Mouse (Mus musculus): ENCODE measurements around the gene Prkd2. TPM values are rescaled to one million over a fixed set of nuclear protein-coding genes. Genes with fewer than 3 reads are reported as not detected.
A peak's percentile ranks its signal among the peaks of the same experiment; 100 is the strongest.

Prkd2 gene
- polyA plus RNA-seq, 1 experiment from 2014 or later: 7.7 TPM

GRCm38 (mm10) chr7:16904120-16904675 lies 61.5 kb downstream of the Prkd2 start:
- no peaks in the 10 kb centered on the region; the same call in 1 of the 2 replicates for H3K27me3 ChIP-seq
- H3K4me2 ChIP-seq: no peak overlapping the region
- H3K9me3 ChIP-seq (replicated peaks): no peaks in the 10 kb centered on the region
- 62% methylated on average over 9 of the region's 10 CpGs for WGBS
- no peak overlapping the region for H3K4me3 ChIP-seq
- H3K9ac ChIP-seq: no peak overlapping the region
- H3K4me1 ChIP-seq: peaks cover 8% of the 10 kb centered on the region
- no peak for ATAC-seq
- no peak overlapping the region for H3K27ac ChIP-seq
- H3K36me3 ChIP-seq (ENCODE audit: poor library complexity, severe bottlenecking): no peaks in the 10 kb centered on the region

GRCm38 (mm10) chr7:16905491-16906021 lies 62.9 kb downstream of the Prkd2 start:
- H3K4me3 ChIP-seq: no peak overlapping the region
- H3K27me3 ChIP-seq: no peaks in the 10 kb centered on the region; the same call in 1 of the 2 replicates
- H3K36me3 ChIP-seq (ENCODE audit: poor library complexity, severe bottlenecking): no peaks in the 10 kb centered on the region
- 67% methylated on average over 9 of the region's 9 CpGs for WGBS
- no peak overlapping the region for H3K4me2 ChIP-seq
- H3K9me3 ChIP-seq (replicated peaks): no peaks in the 10 kb centered on the region
- no peak overlapping the region for H3K9ac ChIP-seq
- peaks cover 5% of the 10 kb centered on the region for H3K4me1 ChIP-seq
- ATAC-seq: no peak
- H3K27ac ChIP-seq: no peak overlapping the region

DNA sequence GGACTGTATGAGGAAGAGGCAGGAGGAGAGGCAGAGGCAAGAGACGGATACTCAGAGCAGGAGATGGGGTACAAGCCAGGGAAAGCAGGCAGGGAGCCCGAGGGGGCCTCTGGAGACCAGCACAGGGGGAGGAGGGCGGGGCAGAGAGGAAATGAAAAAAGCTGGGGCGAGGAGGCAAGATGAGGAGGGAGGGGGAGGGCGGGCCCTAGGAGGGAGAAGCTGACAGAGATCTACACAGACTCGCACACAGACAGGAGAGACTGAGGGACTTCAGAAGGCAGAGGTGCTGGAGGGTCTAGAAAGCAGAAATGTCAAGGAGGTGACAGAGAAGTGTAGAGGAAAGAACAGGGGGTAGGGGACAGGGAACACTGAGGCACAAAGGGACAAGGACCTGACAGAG lies 63.6 kb downstream of the Prkd2 start, which contains the start of gene Ptgir:
TSS of gene Ptgir (plus strand) at position 210 of the 400 bp plus-strand sequence.
- Histone ChIP-seq H3K4me1 (peaks cover 3% of the 10 kb centered on the region; the same call in 1 of the 2 replicates), H3K27me3 (no peaks in the 10 kb centered on the region; the same call in 1 of the 2 replicates), H3K4me3 (no peak within 1 kb of the TSS), H3K9me3 (replicated peaks) (no peaks in the 10 kb centered on the region), H3K36me3 (ENCODE audit: poor library complexity, severe bottlenecking) (no peaks in the 10 kb centered on the region), H3K9ac (no peak within 1 kb of the TSS), H3K4me2 (no peak within 1 kb of the TSS), H3K27ac (no peak within 1 kb of the TSS)
- ATAC-seq: no peak
- WGBS: 18% methylated on average over 5 of the region's 6 CpGs

DNA sequence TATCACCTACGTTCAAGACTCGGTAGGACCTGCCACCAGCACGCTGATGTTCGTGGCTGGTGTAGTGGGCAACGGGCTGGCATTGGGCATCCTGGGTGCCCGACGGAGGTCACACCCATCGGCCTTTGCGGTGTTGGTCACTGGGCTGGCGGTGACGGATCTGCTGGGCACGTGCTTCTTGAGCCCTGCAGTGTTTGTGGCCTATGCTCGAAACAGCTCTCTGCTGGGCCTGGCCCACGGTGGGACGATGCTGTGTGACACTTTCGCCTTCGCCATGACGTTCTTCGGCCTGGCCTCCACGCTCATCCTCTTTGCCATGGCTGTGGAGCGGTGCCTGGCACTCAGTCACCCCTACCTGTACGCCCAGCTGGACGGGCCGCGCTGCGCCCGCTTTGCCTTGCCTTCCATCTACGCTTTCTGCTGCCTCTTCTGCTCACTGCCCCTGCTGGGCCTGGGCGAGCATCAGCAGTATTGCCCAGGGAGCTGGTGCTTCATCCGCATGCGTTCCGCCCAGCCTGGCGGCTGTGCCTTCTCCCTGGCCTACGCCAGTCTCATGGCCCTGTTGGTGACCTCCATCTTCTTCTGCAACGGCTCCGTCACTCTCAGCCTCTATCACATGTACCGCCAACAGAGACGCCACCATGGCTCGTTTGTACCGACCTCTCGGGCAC lies 64.3 kb downstream of the Prkd2 start:
- Histone ChIP-seq H3K36me3 (ENCODE audit: poor library complexity, severe bottlenecking) (no peaks in the 10 kb centered on the region), H3K4me2 (no peak overlapping the region), H3K9me3 (replicated peaks) (no peaks in the 10 kb centered on the region), H3K4me1 (peaks cover 3% of the 10 kb centered on the region; the same call in 1 of the 2 replicates), H3K4me3 (no peak overlapping the region), H3K27me3 (no peaks in the 10 kb centered on the region; the same call in 1 of the 2 replicates), H3K9ac (no peak overlapping the region), H3K27ac (no peak overlapping the region)
- no peak for ATAC-seq
- WGBS: 94% methylated on average over 41 of the region's 41 CpGs

GRCm38 (mm10) chr7:16907842-16908241 lies 65.1 kb downstream of the Prkd2 start:
- Histone ChIP-seq H3K4me2 (no peak overlapping the region), H3K36me3 (ENCODE audit: poor library complexity, severe bottlenecking) (no peaks in the 10 kb centered on the region), H3K9ac (no peak overlapping the region), H3K27ac (no peak overlapping the region), H3K27me3 (no peaks in the 10 kb centered on the region), H3K4me1 (peaks cover 3% of the 10 kb centered on the region; the same call in 1 of the 2 replicates), H3K4me3 (no peak overlapping the region), H3K9me3 (replicated peaks) (no peaks in the 10 kb centered on the region)
- WGBS: 74% methylated on average over 7 of the region's 7 CpGs
- no peak for ATAC-seq

DNA sequence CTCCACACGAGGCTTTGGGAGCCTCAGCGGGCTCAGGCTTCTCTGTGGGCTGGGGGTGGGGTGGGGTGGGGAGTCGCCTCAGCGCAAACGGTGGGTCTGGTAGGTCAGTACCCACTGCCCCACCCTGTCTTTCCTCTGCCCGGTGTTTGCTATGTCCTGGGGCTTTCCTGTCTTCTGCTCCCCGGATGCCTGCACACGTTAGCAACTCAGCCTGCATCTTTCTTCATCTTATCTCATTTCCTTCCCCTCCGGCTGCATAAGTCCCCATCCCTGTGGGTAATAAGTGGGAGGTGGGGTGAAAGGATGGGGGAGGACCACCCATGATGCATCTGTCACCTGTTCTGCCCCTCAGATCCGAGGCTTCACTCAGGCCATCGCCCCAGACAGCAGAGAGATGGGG lies 65.7 kb downstream of the Prkd2 start:
- Histone ChIP-seq H3K4me3 (no peak overlapping the region), H3K4me1 (peaks cover 3% of the 10 kb centered on the region; the same call in 1 of the 2 replicates), H3K9ac (no peak overlapping the region), H3K36me3 (ENCODE audit: poor library complexity, severe bottlenecking) (no peaks in the 10 kb centered on the region), H3K4me2 (no peak overlapping the region), H3K27me3 (no peaks in the 10 kb centered on the region), H3K27ac (no peak overlapping the region), H3K9me3 (replicated peaks) (no peaks in the 10 kb centered on the region)
- no peak for ATAC-seq
- WGBS: 53% methylated on average over 11 of the region's 11 CpGs

DNA sequence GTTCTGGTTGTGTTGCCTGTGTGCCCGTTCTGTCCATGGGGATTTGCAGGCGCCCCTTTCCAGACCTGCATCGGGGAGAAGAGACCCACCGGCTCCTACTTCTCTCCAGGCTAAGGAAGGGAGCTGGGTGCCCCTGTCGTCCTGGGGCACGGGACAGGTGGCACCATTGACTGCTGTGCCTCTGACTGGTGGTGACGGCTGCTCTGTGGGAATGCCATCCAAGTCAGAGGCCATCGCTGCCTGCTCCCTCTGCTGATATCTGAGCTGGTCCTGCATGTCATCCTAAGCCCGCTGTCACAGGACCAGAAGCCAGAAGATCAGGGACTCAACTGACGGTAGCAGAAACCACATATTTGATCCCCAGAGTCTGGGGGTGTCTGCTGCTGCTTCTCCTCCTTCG lies 66.2 kb downstream of the Prkd2 start:
- WGBS: 73% methylated on average over 11 of the region's 11 CpGs
- H3K4me1 ChIP-seq: peaks cover 3% of the 10 kb centered on the region; the same call in 1 of the 2 replicates
- H3K9me3 ChIP-seq (replicated peaks): no peaks in the 10 kb centered on the region
- H3K36me3 ChIP-seq (ENCODE audit: poor library complexity, severe bottlenecking): 0 out of 2 replicates have a peak, but pooled peaks cover under 1% of the 10 kb centered on the region
- no peak overlapping the region for H3K27ac ChIP-seq
- no peaks in the 10 kb centered on the region for H3K27me3 ChIP-seq
- no peak for ATAC-seq
- no peak overlapping the region for H3K4me3 ChIP-seq
- H3K9ac ChIP-seq: peak overlapping the region; percentile 10
- H3K4me2 ChIP-seq: no peak overlapping the region

DNA sequence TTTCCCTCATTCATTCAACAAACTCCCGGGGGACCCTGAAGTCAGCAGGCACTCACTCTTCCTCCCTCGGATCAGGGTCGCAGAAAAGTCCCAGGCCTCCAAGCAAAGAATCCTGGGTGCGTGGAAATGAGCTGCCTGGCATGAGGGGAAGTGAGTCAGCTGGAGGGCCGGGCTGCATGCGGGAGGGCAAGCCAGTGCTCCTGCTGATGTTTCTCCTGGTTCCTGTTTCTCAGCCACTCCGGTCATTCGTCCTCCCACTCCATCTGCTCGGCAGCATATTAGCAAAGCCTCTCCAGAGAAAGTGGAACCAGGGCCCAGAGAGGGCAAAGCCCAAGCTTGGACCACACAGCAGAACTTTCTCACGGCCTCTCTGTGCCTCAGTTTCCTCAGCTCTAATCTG lies 67.2 kb downstream of the Prkd2 start:
- H3K4me3 ChIP-seq: no peak overlapping the region
- peaks cover 11% of the 10 kb centered on the region for H3K36me3 ChIP-seq (ENCODE audit: poor library complexity, severe bottlenecking)
- 66% methylated on average over 10 of the region's 10 CpGs for WGBS
- no peak overlapping the region for H3K27ac ChIP-seq
- no peak overlapping the region for H3K9ac ChIP-seq
- H3K4me1 ChIP-seq: peaks cover 3% of the 10 kb centered on the region; the same call in 1 of the 2 replicates
- no peak for ATAC-seq
- no peak overlapping the region for H3K4me2 ChIP-seq
- no peaks in the 10 kb centered on the region for H3K9me3 ChIP-seq (replicated peaks)
- no peaks in the 10 kb centered on the region for H3K27me3 ChIP-seq

- Histone ChIP-seq H3K4me2 (no peak overlapping the region), H3K36me3 (ENCODE audit: poor library complexity, severe bottlenecking) (peaks cover 31% of the 10 kb centered on the region), H3K9me3 (replicated peaks) (no peaks in the 10 kb centered on the region), H3K27ac (no peak overlapping the region), H3K4me3 (no peak overlapping the region), H3K4me1 (no peaks in the 10 kb centered on the region), H3K9ac (no peak overlapping the region), H3K27me3 (no peaks in the 10 kb centered on the region)
- ATAC-seq: no peak
- WGBS: 95% methylated on average over 3 of the region's 3 CpGs
These were observed 69.2 kb downstream of the Prkd2 start for GRCm38 (mm10) chr7:16911904-16912303.

DNA sequence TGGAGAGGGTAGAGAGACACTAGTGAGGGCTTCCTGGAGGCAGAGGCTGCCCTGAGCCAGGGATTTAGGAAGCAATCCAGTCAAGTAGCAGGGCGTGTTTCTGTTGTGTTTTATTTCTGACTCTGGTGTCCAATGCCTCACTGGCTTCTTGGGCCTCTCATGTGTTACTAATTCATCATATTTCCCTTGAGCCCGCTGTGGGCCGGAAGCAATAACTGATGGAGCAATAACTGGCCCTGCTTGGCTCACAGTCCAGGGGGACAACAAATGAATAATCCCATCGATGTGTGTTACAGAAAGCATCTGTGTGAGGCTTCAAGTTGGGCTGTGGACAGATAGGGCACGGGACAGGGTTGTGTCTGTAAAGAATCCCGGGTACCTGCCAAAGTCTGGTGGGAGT lies 69.7 kb downstream of the Prkd2 start:
- Histone ChIP-seq H3K9ac (no peak overlapping the region), H3K27ac (no peak overlapping the region), H3K9me3 (replicated peaks) (no peaks in the 10 kb centered on the region), H3K4me1 (no peaks in the 10 kb centered on the region), H3K4me2 (no peak overlapping the region), H3K4me3 (no peak overlapping the region), H3K36me3 (ENCODE audit: poor library complexity, severe bottlenecking) (peaks cover 35% of the 10 kb centered on the region), H3K27me3 (no peaks in the 10 kb centered on the region)
- no peak for ATAC-seq
- 88% methylated on average over 6 of the region's 6 CpGs for WGBS

DNA sequence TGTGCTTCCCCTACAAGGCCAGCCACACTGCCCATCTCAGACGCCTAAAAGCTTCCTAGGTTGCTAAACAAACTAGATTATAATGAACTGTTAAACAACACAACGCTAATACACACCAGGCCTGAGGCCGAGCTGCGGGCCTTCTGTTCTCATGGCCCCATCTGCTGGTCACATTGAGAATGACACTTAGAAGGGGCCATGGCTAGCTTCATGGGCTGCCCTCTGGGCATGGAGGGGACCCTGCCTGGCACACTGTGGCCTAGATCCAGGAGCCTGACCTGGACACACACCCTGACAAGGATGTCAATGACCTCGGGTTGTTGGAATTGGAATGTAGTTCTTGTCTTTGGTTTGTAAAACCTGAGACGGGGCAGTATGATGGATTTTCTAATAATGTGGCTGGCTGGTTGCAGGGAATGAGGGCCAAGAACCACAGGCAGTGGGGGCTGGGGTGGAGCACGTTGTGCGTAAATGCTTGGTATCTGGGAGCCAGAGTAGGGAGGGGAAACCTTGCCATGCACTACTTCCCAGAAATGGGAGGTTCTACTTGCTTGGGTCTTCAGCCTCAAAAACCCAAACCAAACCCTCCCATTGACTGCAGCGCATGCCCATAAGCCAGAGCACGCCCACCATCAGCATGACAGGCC lies 71.2 kb downstream of the Prkd2 start:
- 41% methylated on average over 10 of the region's 10 CpGs for WGBS
- H3K4me2 ChIP-seq: no peak overlapping the region
- H3K9ac ChIP-seq: no peak overlapping the region
- ATAC-seq: peak; percentile 68
- no peak overlapping the region for H3K27ac ChIP-seq
- H3K27me3 ChIP-seq: no peaks in the 10 kb centered on the region
- H3K4me3 ChIP-seq: no peak overlapping the region
- H3K36me3 ChIP-seq (ENCODE audit: poor library complexity, severe bottlenecking): peaks cover 51% of the 10 kb centered on the region
- peaks cover 9% of the 10 kb centered on the region; the same call in 1 of the 2 replicates for H3K4me1 ChIP-seq
- H3K9me3 ChIP-seq (replicated peaks): no peaks in the 10 kb centered on the region

Measured in forebrain, embryonic 13.5 days (tissue).